Mouse (Mus musculus) MEL (cell line): ENCODE measurements around the gene Nfix. TPM values are rescaled to one million over a fixed set of nuclear protein-coding genes. Genes with fewer than 3 reads are reported as not detected.

Experiments used
- DNase-seq: peaks from one replicate; pipeline ENCODE4 v3.0.0; 2011; ENCODE audit warnings: low read depth, low spot score
- H3K27ac ChIP-seq: 2 replicates; pipeline ENCODE4 v1.5.1; 2012; ENCODE audit warnings: low read depth, mild to moderate bottlenecking, control low read depth, low read length, moderate library complexity; ENCODE audit not compliant: control insufficient read depth
- H3K27me3 ChIP-seq, 2 experiments: fragments of 150-350 bp in 1 of 2; sonication (generic) in 1 of 2; 2 replicates each; pipeline ENCODE4 v1.6.1; 2012; ENCODE audit warnings: low read length in 2 of 2, mild to moderate bottlenecking in 2 of 2, improper control_type of control experiment in 1 of 2, moderate library complexity in 1 of 2; ENCODE audit not compliant: insufficient read depth in 2 of 2, control insufficient read depth in 1 of 2
- H3K36me3 ChIP-seq, 2 experiments: 2 replicates each; pipeline ENCODE4 v1.6.1; 2012 to 2014; ENCODE audit warnings: low read length in 2 of 2, improper control_type of control experiment in 1 of 2, inconsistent platforms in 1 of 2, mild to moderate bottlenecking in 1 of 2; ENCODE audit not compliant: insufficient read depth in 2 of 2, control insufficient read depth in 1 of 2
- H3K4me1 ChIP-seq, 2 experiments: fragments of 150-350 bp in 1 of 2; sonication (generic) in 1 of 2; 2 replicates each; pipeline ENCODE4 v1.6.1; 2012; ENCODE audit warnings: low read length in 2 of 2, improper control_type of control experiment in 1 of 2, mild to moderate bottlenecking in 1 of 2; ENCODE audit not compliant: insufficient read depth in 2 of 2, control insufficient read depth in 1 of 2
- H3K4me3 ChIP-seq, 2 experiments: fragments of 150-350 bp in 1 of 2; sonication (generic) in 1 of 2; 2 replicates each; pipeline ENCODE4 v1.5.1; 2012; ENCODE audit warnings: low read depth in 2 of 2, low read length in 2 of 2, mild to moderate bottlenecking in 2 of 2, moderate library complexity in 2 of 2, control low read depth in 1 of 2, improper control_type of control experiment in 1 of 2; ENCODE audit not compliant: control insufficient read depth in 1 of 2, insufficient read depth in 1 of 2
- H3K79me2 ChIP-seq: 2 replicates; pipeline ENCODE4 v1.6.1; 2012; ENCODE audit warnings: mild to moderate bottlenecking, low read length, moderate library complexity; ENCODE audit not compliant: control insufficient read depth, poor library complexity, insufficient read depth
- H3K9ac ChIP-seq: 2 replicates; pipeline ENCODE4 v1.6.1; 2012; ENCODE audit warnings: low read depth, mild to moderate bottlenecking, control low read depth, low read length, moderate library complexity; ENCODE audit not compliant: control insufficient read depth, poor library complexity, severe bottlenecking
- H3K9me3 ChIP-seq: fragments of 150-350 bp; sonication (generic); replicated peaks from 2 replicates; pipeline ENCODE4 v1.6.1; 2012; ENCODE audit warnings: mild to moderate bottlenecking, low read length, improper control_type of control experiment, moderate library complexity; ENCODE audit not compliant: insufficient read depth
- BHLHE40 ChIP-seq: IDR thresholded peaks from 2 replicates; pipeline ENCODE4 v1.6.1; 2012; ENCODE audit warnings: low read depth, mild to moderate bottlenecking, inconsistent platforms, low read length, improper control_type of control experiment, borderline replicate concordance
- GABPA ChIP-seq: IDR thresholded peaks from 2 replicates; pipeline ENCODE4 v1.6.1; 2012; ENCODE audit warnings: low read depth, mild to moderate bottlenecking, inconsistent platforms, low read length, improper control_type of control experiment, moderate library complexity
- HCFC1 ChIP-seq: IDR thresholded peaks from 2 replicates; pipeline ENCODE4 v1.6.1; 2012; ENCODE audit warnings: low read depth, mild to moderate bottlenecking, inconsistent platforms, low read length, improper control_type of control experiment, moderate library complexity
- MEF2A ChIP-seq: IDR thresholded peaks from 2 replicates; pipeline ENCODE4 v1.6.1; 2014; ENCODE audit warnings: low read depth, mild to moderate bottlenecking, inconsistent platforms, low read length, improper control_type of control experiment; ENCODE audit not compliant: poor library complexity, insufficient replicate concordance, severe bottlenecking; ENCODE audit errors: extremely low read depth
- MXI1 ChIP-seq: IDR thresholded peaks from 2 replicates; pipeline ENCODE4 v1.6.1; 2011; ENCODE audit warnings: mild to moderate bottlenecking, low read depth, low read length, improper control_type of control experiment
- NRF1 ChIP-seq: IDR thresholded peaks from 2 replicates; pipeline ENCODE4 v1.6.1; 2014; ENCODE audit warnings: low read depth, mild to moderate bottlenecking, inconsistent platforms, low read length, improper control_type of control experiment, moderate library complexity; ENCODE audit not compliant: poor library complexity, insufficient read depth, severe bottlenecking
- POLR2AphosphoS2 ChIP-seq: IDR thresholded peaks from 2 replicates; pipeline ENCODE4 v1.6.1; 2011; ENCODE audit warnings: low read length, improper control_type of control experiment
- RCOR1 ChIP-seq: IDR thresholded peaks from 2 replicates; pipeline ENCODE4 v1.6.1; 2012; ENCODE audit warnings: low read depth, mild to moderate bottlenecking, inconsistent platforms, low read length, improper control_type of control experiment
- SMC3 ChIP-seq: IDR thresholded peaks from 2 replicates; pipeline ENCODE4 v1.6.1; 2011; ENCODE audit warnings: low read depth, low read length, improper control_type of control experiment
- TBP ChIP-seq: IDR thresholded peaks from 2 replicates; pipeline ENCODE4 v1.8.0; 2011; ENCODE audit warnings: low read depth, low read length, improper control_type of control experiment
- TCF12 ChIP-seq: IDR thresholded peaks from 2 replicates; pipeline ENCODE4 v1.6.1; 2014; ENCODE audit warnings: low read depth, mild to moderate bottlenecking, inconsistent platforms, low read length, improper control_type of control experiment, moderate library complexity
- USF1 ChIP-seq: IDR thresholded peaks from 2 replicates; pipeline ENCODE4 v1.6.1; 2014; ENCODE audit warnings: low read depth, mild to moderate bottlenecking, inconsistent platforms, low read length, improper control_type of control experiment, moderate library complexity
- USF2 ChIP-seq, 2 experiments: IDR thresholded peaks; 2 replicates each; pipeline ENCODE4 v1.6.1; 2011 to 2012; ENCODE audit warnings: improper control_type of control experiment in 2 of 2, low read length in 2 of 2, borderline replicate concordance in 1 of 2, inconsistent platforms in 1 of 2, low read depth in 1 of 2, mild to moderate bottlenecking in 1 of 2; ENCODE audit not compliant: insufficient read depth in 1 of 2
- polyA plus RNA-seq, 2 experiments: library from polyadenylated mRNA; stranded (reverse) in 1 of 2; unstranded in 1 of 2; fragments of >175 nt in 1 of 2; fragments of >200 nt in 1 of 2; gene quantifications; 2 replicates each; pipeline versions ENCODE4 v1.2.1 to v1.2.4; 2012; ENCODE audit warnings: low replicate concordance in 2 of 2, low read depth in 1 of 2; ENCODE audit not compliant: insufficient read length in 2 of 2, insufficient read depth in 1 of 2, missing spikeins in 1 of 2
- total RNA-seq: library from RNA; depleted of rRNA; stranded (reverse); fragments of 300-350 nt; gene quantifications from 2 replicates; pipeline ENCODE4 v1.2.3, GENCODE M21; 2012

Nfix gene
- total and polyA plus RNA-seq, 3 experiments: 14.4 to 29.1 TPM; not detected in 1

- Histone ChIP-seq H3K4me1 (no peaks in the 10 kb centered on the region), H3K36me3 (no peaks in the 10 kb centered on the region; a peak in 1 of 4 replicates), H3K4me3 (no peak overlapping the region), H3K27ac (no peak overlapping the region), H3K9me3 (no peaks in the 10 kb centered on the region), H3K9ac (no peak overlapping the region), H3K27me3 (no peaks in the 10 kb centered on the region), H3K79me2 (peaks cover 6% of the 10 kb centered on the region; the same call in 1 of the 2 replicates)
- no peak for TF ChIP-seq SMC3
- TF ChIP-seq HCFC1: no peak
- DNase-seq: no peak
Measured at GRCm38 (mm10) chr8:84784681-84785505, 15.3 kb downstream of the Nfix start.

- Histone ChIP-seq H3K27me3 (no peaks in the 10 kb centered on the region), H3K4me3 (no peak overlapping the region)
- TF ChIP-seq POLR2AphosphoS2 (no peak), USF2 (IDR thresholded peaks at IDR 0.05; ENCODE audit: borderline replicate concordance in 1 of 2, insufficient read depth in 1 of 2, low read depth in 1 of 2, low read length in 2 of 2) (no peak), TBP (no peak), RCOR1 (no peak)
Measured at GRCm38 (mm10) chr8:84783919-84784581, 16.1 kb downstream of the Nfix start.

GRCm38 (mm10) chr8:84783198-84783918 is 16.8 kb downstream of the Nfix start:
- Histone ChIP-seq H3K36me3 (no peaks in the 10 kb centered on the region; a peak in 1 of 4 replicates), H3K9me3 (no peaks in the 10 kb centered on the region), H3K4me1 (no peaks in the 10 kb centered on the region), H3K79me2 (peaks cover 2% of the 10 kb centered on the region; the same call in 1 of the 2 replicates), H3K9ac (no peak overlapping the region), H3K27me3 (no peaks in the 10 kb centered on the region), H3K27ac (no peak overlapping the region), H3K4me3 (no peak overlapping the region)
- TF ChIP-seq BHLHE40 (no peak), USF1 (no peak), USF2 (IDR thresholded peaks at IDR 0.05; ENCODE audit: borderline replicate concordance in 1 of 2, insufficient read depth in 1 of 2, low read depth in 1 of 2, low read length in 2 of 2) (no peak), NRF1 (no peak), HCFC1 (no peak), GABPA (no peak), MXI1 (no peak), MEF2A (no peak), POLR2AphosphoS2 (no peak), TCF12 (no peak)
- no peak for DNase-seq

More at GRCm38 (mm10) chr8:84783919-84784581, 16.1 kb downstream of the Nfix start:
- Histone ChIP-seq H3K4me1 (no peaks in the 10 kb centered on the region), H3K36me3 (no peaks in the 10 kb centered on the region; a peak in 1 of 4 replicates), H3K9me3 (no peaks in the 10 kb centered on the region), H3K27ac (no peak overlapping the region), H3K9ac (no peak overlapping the region), H3K79me2 (peaks cover 5% of the 10 kb centered on the region; the same call in 1 of the 2 replicates)
- no peak for DNase-seq
